Mouse (Mus musculus): Measurements from ENCODE around the gene Mink1.

GRCm38 (mm10) chr11:70621972-70622814 lies 59.5 kb downstream of the Mink1 start:
- TF ChIP-seq POLR2A (IDR thresholded peaks at IDR 0.05; ENCODE audit: control insufficient read depth, extremely low read depth, insufficient read depth, low read length, poor library complexity) (no peak), CTCF (IDR thresholded peaks at IDR 0.05; ENCODE audit: borderline replicate concordance, control insufficient read depth, extremely low read depth, insufficient read depth, low read length, poor library complexity) (no peak)

All from thymus, adult 2 months (tissue).